Mouse (Mus musculus) cerebellum, adult 2 months (tissue): ENCODE measurements at regions not wholly inside any gene's neighbourhood (a gene's known extent, or its start where the extent isn't known, plus 50 kb on each side); places are given as distances from the start of the nearest gene placed in this dataset.

Source experiments
- DNase-seq, 2 experiments: peaks; one replicate each; pipeline ENCODE4 v3.0.0; 2021
- H3K27ac ChIP-seq: fragments of 200-500 bp; 2 replicates; pipeline ENCODE4 v1.5.1; 2012; ENCODE audit warnings: low read length, control low read depth, inconsistent platforms; ENCODE audit not compliant: insufficient read depth
- H3K27me3 ChIP-seq: fragments of 200-500 bp; 2 replicates; pipeline ENCODE4 v1.6.1; 2012; ENCODE audit warnings: inconsistent platforms, mild to moderate bottlenecking, low read length, moderate library complexity; ENCODE audit not compliant: control insufficient read depth, insufficient read depth
- H3K4me1 ChIP-seq: fragments of 200-500 bp; 2 replicates; pipeline ENCODE4 v1.6.1; 2011; ENCODE audit warnings: low read length; ENCODE audit not compliant: control insufficient read depth, insufficient read depth
- H3K4me3 ChIP-seq: fragments of 200-500 bp; replicated peaks from 2 replicates; pipeline ENCODE3; 2011; ENCODE audit warnings: mild to moderate bottlenecking, low read depth, low read length, control low read depth; ENCODE audit not compliant: insufficient read depth
- CTCF ChIP-seq: fragments of 200-500 bp; IDR thresholded peaks from 2 replicates; pipeline ENCODE4 v1.5.1; 2011; ENCODE audit warnings: low read depth, mild to moderate bottlenecking, control low read depth, low read length, moderate library complexity, borderline replicate concordance; ENCODE audit not compliant: insufficient read depth
- POLR2A ChIP-seq: fragments of 200-500 bp; IDR thresholded peaks from 2 replicates; pipeline ENCODE4 v1.6.1; 2011; ENCODE audit warnings: low read length, control low read depth, borderline replicate concordance; ENCODE audit not compliant: insufficient read depth
- WGBS: fragments of 180-500 bp; shearing (Covaris S2); methylation state at CpG from one replicate; pipeline ENCODE4 v1.1.7; 2018; 5-methylcytosine and 5-hydroxymethylcytosine counted together

DNA sequence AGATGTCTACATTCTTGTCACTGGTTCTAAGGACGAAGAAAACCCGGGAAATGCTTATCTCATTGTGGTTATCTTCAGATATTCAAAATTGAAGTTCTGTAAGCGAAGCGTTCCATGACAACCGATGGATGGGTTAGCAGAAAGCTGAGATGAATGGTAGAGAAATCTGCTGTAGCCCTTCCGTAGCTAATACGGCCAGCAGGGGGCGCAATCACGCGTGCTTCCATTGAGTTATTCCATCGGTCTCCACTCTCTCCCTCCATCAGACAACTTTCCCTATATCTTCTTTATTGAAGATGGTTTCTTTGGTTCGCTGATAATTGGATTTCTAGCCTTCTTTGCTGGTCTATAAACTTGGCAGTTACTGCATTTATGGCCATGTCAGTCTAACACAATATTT is 549.5 kb downstream of the Cbln4 start:
- no peak for TF ChIP-seq POLR2A
- TF ChIP-seq CTCF, result peak; percentile 39; the same call in 1 of the 2 replicates
- no peaks in the 10 kb centered on the region for H3K4me1 ChIP-seq

DNA sequence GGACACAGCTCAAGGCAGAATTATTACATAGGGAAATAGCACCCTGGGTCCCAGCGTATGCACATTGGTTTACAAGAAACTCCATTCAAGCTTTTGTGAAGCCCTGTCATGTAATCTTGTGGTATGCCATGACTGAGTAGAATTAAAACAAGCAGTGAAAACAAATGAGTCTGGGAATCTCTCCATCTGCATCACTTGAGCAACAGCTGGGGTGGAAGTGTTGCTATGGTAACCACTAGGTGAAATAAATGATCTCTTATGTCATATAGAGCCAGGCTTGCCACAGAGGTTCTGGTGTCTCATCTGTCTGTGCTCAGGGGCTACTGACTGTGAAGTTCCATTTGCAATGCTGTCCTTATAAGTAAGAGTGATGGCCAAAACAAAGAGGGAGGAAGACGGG is 556.0 kb downstream of the Cbln4 start:
- H3K4me1 ChIP-seq, result no peaks in the 10 kb centered on the region

More for the DNA sequence above, 549.5 kb downstream of the Cbln4 start:
- Histone ChIP-seq H3K27me3 (no peaks in the 10 kb centered on the region), H3K27ac (no peak overlapping the region), H3K4me3 (no peak overlapping the region)
- peak; percentile 6 to 28 for DNase-seq
- WGBS, result 40% methylated on average over 12 of the region's 12 CpGs

DNA sequence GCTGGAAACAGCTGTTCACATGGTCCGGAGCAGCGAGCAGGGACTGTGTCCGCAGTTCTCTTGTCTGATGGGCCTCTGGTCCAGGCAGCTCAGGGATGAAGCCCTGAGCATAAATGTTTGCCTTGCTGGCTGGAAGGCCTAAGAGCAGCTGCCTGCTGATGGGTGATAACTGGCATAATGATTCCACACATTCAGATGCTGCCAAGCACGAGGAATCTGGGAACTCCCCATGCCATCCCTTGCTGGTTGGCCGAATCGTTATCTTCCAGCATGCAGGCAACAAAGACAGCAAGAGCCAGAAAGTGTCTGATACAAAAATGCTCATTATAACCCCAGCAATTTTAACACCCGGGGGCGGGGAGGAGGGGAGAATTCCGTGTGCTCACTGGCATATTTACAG is 590.0 kb downstream of the Cbln4 start:
- no peak for DNase-seq
- TF ChIP-seq CTCF (no peak), POLR2A (no peak)
- WGBS, result 9% methylated on average over 9 of the region's 9 CpGs

More for the DNA sequence above, 556.0 kb downstream of the Cbln4 start:
- Histone ChIP-seq H3K4me3 (no peak overlapping the region), H3K27ac (no peak overlapping the region), H3K27me3 (no peaks in the 10 kb centered on the region)
- no peak for DNase-seq
- WGBS, result 38% methylated on average over 2 of the region's 2 CpGs
- no peak for TF ChIP-seq POLR2A

DNA sequence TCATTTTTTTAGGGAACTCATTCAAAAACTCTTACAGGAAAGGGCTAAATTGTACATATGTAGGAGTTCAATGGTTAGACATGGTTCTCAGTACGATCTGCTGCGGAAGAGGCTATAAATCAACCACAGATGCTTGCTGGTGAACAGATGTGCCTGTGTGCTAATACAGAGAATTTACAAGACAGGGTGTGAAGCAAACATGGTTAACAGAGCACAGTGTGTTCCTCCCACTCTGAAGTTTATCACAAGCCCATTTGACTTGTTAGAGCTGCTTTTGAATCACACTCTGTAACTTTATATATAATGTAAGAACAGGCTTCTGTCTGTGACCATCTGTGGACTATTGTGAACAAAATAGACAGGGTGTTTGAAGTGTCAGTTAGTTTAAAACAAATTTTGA is 637.2 kb downstream of the Cbln4 start:
- DNase-seq, result no peak
- Histone ChIP-seq H3K27me3 (no peaks in the 10 kb centered on the region), H3K4me3 (no peak overlapping the region), H3K4me1 (no peaks in the 10 kb centered on the region), H3K27ac (no peak overlapping the region)
- TF ChIP-seq POLR2A (no peak), CTCF (no peak)
- 84% methylated on average over 2 of the region's 2 CpGs for WGBS

More for the DNA sequence above, 590.0 kb downstream of the Cbln4 start:
- Histone ChIP-seq H3K27ac (no peak overlapping the region), H3K4me1 (no peaks in the 10 kb centered on the region), H3K4me3 (no peak overlapping the region), H3K27me3 (no peaks in the 10 kb centered on the region)

DNA sequence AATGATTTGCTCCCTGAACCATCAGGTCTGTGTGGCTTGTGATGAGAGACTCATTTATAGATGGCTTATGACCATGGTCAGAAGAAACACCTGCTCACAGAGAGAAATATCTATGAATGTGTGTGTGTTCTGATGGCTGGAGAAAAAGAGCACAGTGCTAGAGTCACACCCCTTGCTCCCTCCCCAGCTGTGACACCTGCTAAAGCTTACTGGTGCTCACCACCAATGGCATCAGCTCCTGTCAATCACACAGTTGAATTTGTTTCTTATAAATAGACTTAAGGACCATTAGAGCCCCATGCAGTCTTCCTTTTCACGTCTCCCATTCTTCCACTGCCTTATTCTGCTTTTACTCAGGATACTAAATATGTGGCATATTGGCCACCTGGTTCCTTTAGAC is 654.3 kb downstream of the Cbln4 start:
- Histone ChIP-seq H3K4me1 (no peaks in the 10 kb centered on the region), H3K27me3 (no peaks in the 10 kb centered on the region), H3K27ac (no peak overlapping the region), H3K4me3 (no peak overlapping the region)
- DNase-seq, result no peak
- 48% methylated on average over 1 of the region's 1 CpGs for WGBS
- TF ChIP-seq CTCF, result no peak
- TF ChIP-seq POLR2A, result no peak

DNA sequence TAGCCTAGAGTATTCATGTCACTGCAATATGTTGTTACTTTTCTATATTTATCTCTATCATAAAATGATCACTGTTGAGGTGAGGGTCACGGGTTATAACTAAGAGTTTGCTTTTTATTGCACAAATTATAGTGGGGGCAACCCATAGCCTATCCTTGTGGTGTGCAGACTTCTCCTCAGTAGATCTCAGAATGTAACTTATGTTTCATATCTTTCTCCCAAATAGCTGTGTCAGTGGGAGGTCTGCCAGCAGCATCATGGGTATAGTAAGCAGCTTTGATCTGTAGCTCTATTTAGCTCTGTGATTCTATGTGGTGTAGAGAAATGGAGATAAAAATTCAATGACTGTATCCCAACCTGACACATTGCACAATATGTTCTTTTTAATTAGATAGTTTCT is 641.9 kb downstream of the Dok5 start:
- H3K27me3 ChIP-seq, result no peaks in the 10 kb centered on the region
- H3K4me1 ChIP-seq, result no peaks in the 10 kb centered on the region
- 42% methylated on average over 1 of the region's 1 CpGs for WGBS
- no peak for TF ChIP-seq CTCF
- no peak for TF ChIP-seq POLR2A
- no peak overlapping the region for H3K27ac ChIP-seq
- DNase-seq, result no peak
- no peak overlapping the region for H3K4me3 ChIP-seq

DNA sequence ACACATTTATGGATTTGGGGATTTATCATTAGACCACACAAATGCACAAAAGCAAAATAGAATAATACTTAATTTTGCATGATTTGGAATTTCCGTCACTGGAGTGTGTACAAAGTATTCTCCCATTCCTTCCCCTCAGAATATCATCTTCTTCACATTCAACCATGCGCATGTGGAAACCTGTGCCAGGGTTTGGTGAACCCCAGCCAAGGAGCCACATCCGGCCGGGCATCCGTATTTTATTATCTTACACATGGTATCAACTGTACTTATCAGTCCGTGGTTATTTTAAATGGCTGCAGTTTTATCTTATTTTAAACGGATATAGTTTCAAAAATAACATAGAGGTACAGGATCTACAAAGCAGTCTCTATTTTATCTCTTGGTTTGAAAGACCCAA is 641.4 kb downstream of the Dok5 start:
- Histone ChIP-seq H3K4me3 (no peak overlapping the region), H3K4me1 (no peaks in the 10 kb centered on the region), H3K27me3 (no peaks in the 10 kb centered on the region), H3K27ac (no peak overlapping the region)
- TF ChIP-seq POLR2A, result no peak
- no peak for TF ChIP-seq CTCF
- 40% methylated on average over 7 of the region's 7 CpGs for WGBS
- no peak for DNase-seq

DNA sequence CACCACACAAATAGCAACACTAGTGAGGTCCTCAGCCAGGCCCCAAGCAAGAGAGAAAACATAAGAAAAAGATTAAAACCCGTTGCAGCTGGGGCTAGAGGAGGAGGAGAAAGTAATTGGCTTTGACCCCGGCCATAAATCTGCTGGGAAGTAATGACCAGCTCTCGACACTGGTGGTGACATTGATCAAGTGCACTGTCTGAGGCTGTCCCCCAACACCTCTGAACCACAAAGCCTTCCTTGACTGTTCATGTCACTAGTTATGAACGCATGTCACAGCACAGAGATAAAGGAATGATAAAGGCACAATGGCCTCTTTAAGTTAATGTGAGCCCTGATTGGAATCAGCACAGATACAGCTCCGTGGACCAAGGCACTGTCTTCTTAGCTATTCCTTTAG is 640.1 kb downstream of the Dok5 start:
- Histone ChIP-seq H3K4me3 (no peak overlapping the region), H3K27ac (no peak overlapping the region), H3K27me3 (no peaks in the 10 kb centered on the region), H3K4me1 (no peaks in the 10 kb centered on the region)
- WGBS, result 75% methylated on average over 5 of the region's 5 CpGs
- TF ChIP-seq POLR2A (no peak), CTCF (no peak)
- DNase-seq, result no peak

DNA sequence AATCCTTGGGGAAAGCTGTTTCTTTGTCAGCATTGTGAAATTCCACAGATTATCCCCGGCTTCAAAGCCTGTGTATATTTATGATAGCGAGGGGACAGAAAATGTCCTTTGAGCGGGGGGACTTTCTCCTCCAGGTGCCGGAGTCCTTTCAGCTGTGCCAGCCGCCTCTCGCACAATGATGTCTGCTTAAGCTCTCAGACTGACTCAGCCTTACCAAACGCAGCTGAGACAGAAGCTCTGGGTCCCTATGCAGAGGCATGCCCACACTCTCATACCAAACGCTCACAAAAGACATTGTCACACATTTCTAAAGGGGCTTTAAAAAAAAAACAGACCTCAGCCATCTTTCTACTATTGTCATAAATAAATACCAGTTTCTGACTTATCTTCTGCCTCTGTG is 633.9 kb downstream of the Dok5 start:
- H3K27me3 ChIP-seq, result no peaks in the 10 kb centered on the region
- 88% methylated on average over 8 of the region's 8 CpGs for WGBS
- no peak for TF ChIP-seq POLR2A
- no peak for TF ChIP-seq CTCF
- no peaks in the 10 kb centered on the region for H3K4me1 ChIP-seq
- no peak for DNase-seq
- no peak overlapping the region for H3K27ac ChIP-seq
- no peak overlapping the region for H3K4me3 ChIP-seq
